Mouse (Mus musculus) liver, embryonic 15.5 days (tissue): ENCODE measurements around the gene Ppp6r2. TPM values are rescaled to one million over a fixed set of nuclear protein-coding genes. Genes with fewer than 3 reads are reported as not detected.

Experiments used
- ATAC-seq: fragments of 200-750 bp; cut with Nextera tagmentation; 2 replicates; pipeline ENCODE4 v1.8.0; 2017; ENCODE audit warnings: moderate number of reproducible peaks, mild to moderate bottlenecking, moderate library complexity; ENCODE audit not compliant: insufficient read depth
- H3K27ac ChIP-seq: fragments of 300-500 bp; sonication (generic); replicated peaks from 2 replicates; pipeline ENCODE4 v1.5.1; 2015; ENCODE audit warnings: mild to moderate bottlenecking, inconsistent platforms
- H3K27me3 ChIP-seq: fragments of 300-500 bp; sonication (generic); 2 replicates; pipeline ENCODE4 v1.6.1; 2015; ENCODE audit warnings: mild to moderate bottlenecking, inconsistent platforms
- H3K36me3 ChIP-seq: fragments of 300-500 bp; sonication (generic); replicated peaks from 2 replicates; pipeline ENCODE4 v1.6.1; 2015; ENCODE audit warnings: moderate library complexity, mild to moderate bottlenecking, inconsistent platforms
- H3K4me1 ChIP-seq: fragments of 300-500 bp; sonication (generic); replicated peaks from 2 replicates; pipeline ENCODE4 v1.6.1; 2015; ENCODE audit warnings: inconsistent platforms
- H3K4me2 ChIP-seq: fragments of 300-500 bp; sonication (generic); 2 replicates; pipeline ENCODE4 v1.6.1; 2015; ENCODE audit warnings: moderate library complexity, mild to moderate bottlenecking, inconsistent platforms
- H3K4me3 ChIP-seq: fragments of 300-500 bp; sonication (generic); replicated peaks from 2 replicates; pipeline ENCODE4 v1.5.1; 2015; ENCODE audit warnings: mild to moderate bottlenecking, inconsistent platforms
- H3K9ac ChIP-seq: fragments of 300-500 bp; sonication (generic); 2 replicates; pipeline ENCODE4 v1.6.1; 2015; ENCODE audit warnings: moderate library complexity, mild to moderate bottlenecking, inconsistent platforms
- H3K9me3 ChIP-seq: fragments of 300-500 bp; sonication (generic); replicated peaks from 2 replicates; pipeline ENCODE4 v1.6.1; 2016; ENCODE audit warnings: inconsistent platforms
- WGBS: fragments of 180-500 bp; shearing (Covaris S2); methylation state at CpG from one replicate; pipeline ENCODE4 v1.1.7; 2015; ENCODE audit warnings: mixed read lengths; ENCODE audit not compliant: insufficient replicate concordance; 5-methylcytosine and 5-hydroxymethylcytosine counted together
- microRNA-seq: library from miRNA; unstranded; fragments of <30 nt; microRNA quantifications from one replicate; pipeline ENCODE4, GENCODE M21; 2016
- polyA plus RNA-seq: library from polyadenylated mRNA; unstranded; fragments of >200 nt; fragmentation: Nextera tagmentation; extraction: Ambion mirVana; gene quantifications from 2 replicates; pipeline ENCODE4 v1.2.1, GENCODE M21; 2015

Ppp6r2 gene
- polyA plus RNA-seq, 1 experiment from 2014 or later = 16.3 TPM

DNA sequence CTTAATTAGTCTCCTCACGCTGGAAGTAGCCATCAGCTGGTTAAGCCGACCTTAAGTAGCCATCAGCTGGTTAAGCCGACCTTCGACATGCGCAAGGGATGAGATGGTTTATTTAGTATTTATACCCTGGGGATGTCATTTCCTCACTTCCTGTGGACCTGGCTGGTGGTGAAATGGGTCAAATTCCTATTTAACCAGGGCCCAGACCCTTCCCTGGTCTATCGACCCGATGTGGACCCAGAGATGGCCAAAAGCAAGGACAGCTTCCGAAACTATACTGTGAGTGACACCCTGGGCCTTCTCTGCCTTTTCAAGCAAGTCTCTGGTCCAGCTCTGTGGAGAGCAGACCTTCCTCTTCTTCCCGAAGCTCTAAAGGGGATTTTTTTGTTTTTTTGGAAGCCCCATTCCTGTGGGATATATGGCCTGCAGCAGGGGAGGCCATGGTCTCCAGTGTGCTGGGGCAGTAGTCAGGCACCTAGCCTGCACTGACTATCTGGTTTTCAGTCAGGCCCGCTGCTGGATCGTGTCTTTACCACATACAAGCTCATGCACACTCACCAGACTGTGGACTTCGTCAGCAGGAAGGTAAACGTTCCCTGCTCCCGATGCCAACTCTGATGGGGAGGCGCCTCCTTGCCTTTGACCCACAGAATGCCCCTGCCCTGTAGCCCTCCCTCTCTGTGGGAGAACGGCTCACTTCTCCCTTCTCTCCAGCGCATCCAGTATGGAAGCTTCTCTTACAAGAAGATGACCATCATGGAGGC, 123.6 kb downstream of the Ppp6r2 start:
- Histone ChIP-seq H3K4me1 (no peaks in the 10 kb centered on the region), H3K4me3 (no peak overlapping the region), H3K36me3 (no peaks in the 10 kb centered on the region), H3K4me2 (peak overlapping the region; percentile 23; the same call in 1 of the 2 replicates), H3K9me3 (no peaks in the 10 kb centered on the region), H3K27ac (no peak overlapping the region), H3K9ac (no peak overlapping the region), H3K27me3 (no peaks in the 10 kb centered on the region)
- WGBS = 70% methylated on average over 17 of the region's 17 CpGs
- no peak for ATAC-seq

- Histone ChIP-seq H3K9me3 (no peaks in the 10 kb centered on the region), H3K4me3 (no peak overlapping the region), H3K27me3 (no peaks in the 10 kb centered on the region), H3K27ac (no peak overlapping the region), H3K4me1 (no peaks in the 10 kb centered on the region), H3K4me2 (no peak overlapping the region), H3K9ac (no peak overlapping the region), H3K36me3 (no peaks in the 10 kb centered on the region)
- no peak for ATAC-seq
- 71% methylated on average over 14 of the region's 14 CpGs for WGBS
Measured at GRCm38 (mm10) chr15:89336422-89336821, 125.1 kb downstream of the Ppp6r2 start.

Small RNA genes within 50 kb of the gene (microRNA-seq; reads per million reads assigned to microRNA genes)
- gene Mir6958 (2.5 reads per million, percentile 2 among the genes with 10 or more reads in this experiment), gene Mir6959 (0.76 reads per million), gene Mir7118 (1.0 reads per million)

Other genes starting within 250 kb of the Ppp6r2 start
- gene Mlc1, start 232.5 kb upstream of the Ppp6r2 start, polyA plus RNA-seq = not detected in 2 replicates
- gene Mov10l1, start 228.6 kb upstream of the Ppp6r2 start, polyA plus RNA-seq = not detected in 2 replicates
- gene Panx2, start 151.8 kb upstream of the Ppp6r2 start, polyA plus RNA-seq = not detected in 2 replicates
- 19.2 and 23.8 TPM in 2 replicates for gene Trabd, start 136.4 kb upstream of the Ppp6r2 start, polyA plus RNA-seq
- 9.3 and 10.7 TPM in 2 replicates for gene Selenoo, start 122.5 kb upstream of the Ppp6r2 start, polyA plus RNA-seq
- gene Tubgcp6, start 88.4 kb upstream of the Ppp6r2 start, polyA plus RNA-seq = 6.0 and 7.5 TPM in 2 replicates
- 8.6 and 9.1 TPM in 2 replicates for gene Hdac10, start 82.9 kb upstream of the Ppp6r2 start, polyA plus RNA-seq
- gene Mapk12, start 70.8 kb upstream of the Ppp6r2 start, polyA plus RNA-seq = 1.4 and 1.5 TPM in 2 replicates
- gene Mapk11, start 61.9 kb upstream of the Ppp6r2 start, polyA plus RNA-seq = 0.44 and 0.68 TPM in 2 replicates
- gene Plxnb2, start 30.8 kb upstream of the Ppp6r2 start, polyA plus RNA-seq = 22.3 and 30.1 TPM in 2 replicates
- 3.3 and 3.5 TPM in 2 replicates for gene Dennd6b, start 15.1 kb upstream of the Ppp6r2 start, polyA plus RNA-seq
- gene Sbf1, start 103.8 kb downstream of the Ppp6r2 start, polyA plus RNA-seq = 21.4 and 28.6 TPM in 2 replicates
- gene Adm2, start 111.2 kb downstream of the Ppp6r2 start, polyA plus RNA-seq = 1.7 and 2.0 TPM in 2 replicates
- 10.3 and 10.6 TPM in 2 replicates for gene Miox, start 122.8 kb downstream of the Ppp6r2 start, polyA plus RNA-seq
- gene Lmf2, start 144.1 kb downstream of the Ppp6r2 start, polyA plus RNA-seq = 30.9 and 35.3 TPM in 2 replicates
- gene Ncaph2, start 144.2 kb downstream of the Ppp6r2 start, polyA plus RNA-seq = 110 and 115 TPM in 2 replicates
- 2.4 and 4.3 TPM in 2 replicates for gene Sco2, start 162.3 kb downstream of the Ppp6r2 start, polyA plus RNA-seq
- 0.40 TPM in 2 replicates for gene Tymp, start 165.5 kb downstream of the Ppp6r2 start, polyA plus RNA-seq
- 0.46 and 0.68 TPM in 2 replicates for gene Odf3b, start 167.7 kb downstream of the Ppp6r2 start, polyA plus RNA-seq
- not detected in 2 replicates for gene Klhdc7b, start 173.4 kb downstream of the Ppp6r2 start, polyA plus RNA-seq
- not detected in 2 replicates for gene Syce3, start 198.9 kb downstream of the Ppp6r2 start, polyA plus RNA-seq
- gene Cpt1b, start 214.3 kb downstream of the Ppp6r2 start, polyA plus RNA-seq = 2.6 and 3.1 TPM in 2 replicates
- 1.9 and 2.3 TPM in 2 replicates for gene C730034F03Rik, start 218.0 kb downstream of the Ppp6r2 start, polyA plus RNA-seq
- gene Gm44502, start 218.1 kb downstream of the Ppp6r2 start, polyA plus RNA-seq = not detected in 2 replicates
- gene Chkb, start 218.4 kb downstream of the Ppp6r2 start, polyA plus RNA-seq = 26.2 and 27.0 TPM in 2 replicates
- gene Mapk8ip2, start 242.4 kb downstream of the Ppp6r2 start, polyA plus RNA-seq = 0.02 and 0.05 TPM in 2 replicates